Mouse (Mus musculus) ES-Bruce4 (cell line): Measurements from ENCODE around the gene Glb1l.

Source experiments
- CTCF ChIP-seq: IDR thresholded peaks from one replicate; pipeline ENCODE4 v1.8.1; 2011; ENCODE audit warnings: low read depth, low read length
- EP300 ChIP-seq: IDR thresholded peaks from 2 replicates; pipeline ENCODE4 v1.6.1; 2011; ENCODE audit warnings: low read depth, low read length; ENCODE audit not compliant: insufficient read depth
- POLR2A ChIP-seq: IDR thresholded peaks from one replicate; pipeline ENCODE4 v1.8.1; 2011; ENCODE audit warnings: low read length; ENCODE audit not compliant: insufficient read depth

DNA sequence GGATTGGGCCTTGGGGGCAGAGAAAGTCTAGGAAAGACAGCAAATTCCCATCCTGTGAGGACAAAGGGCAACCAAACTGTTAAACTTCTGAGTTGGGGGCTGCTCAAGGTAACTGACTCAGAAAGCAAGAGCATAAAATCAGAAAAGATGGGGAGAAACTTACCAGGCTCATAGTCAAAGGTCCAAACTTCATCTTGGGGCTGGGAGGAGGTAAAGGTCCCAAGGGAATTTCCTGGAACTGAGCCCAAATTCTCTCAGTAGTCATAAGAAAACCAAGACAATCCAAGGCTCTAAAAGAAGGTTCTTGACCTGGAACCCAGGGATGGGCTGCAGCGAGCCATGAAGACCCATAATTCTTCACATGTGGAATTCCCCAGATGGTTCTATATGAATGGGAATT is 9.4 kb downstream of the Glb1l start:
- no peak for TF ChIP-seq CTCF
- no peak for TF ChIP-seq POLR2A
- TF ChIP-seq EP300: no peak
